Mouse (Mus musculus): ENCODE data around the gene Icmt. TPM values are rescaled to one million over a fixed set of nuclear protein-coding genes. Genes with fewer than 3 reads are reported as not detected.

Icmt gene
- polyA plus RNA-seq, 1 experiment from 2014 or later: 25.8 TPM

GRCm38 (mm10) chr4:152290385-152290784, 6.6 kb upstream of the Icmt start:
- no peak overlapping the region for H3K9ac ChIP-seq (ENCODE audit: low read length)
- H3K27ac ChIP-seq (ENCODE audit: low read depth): no peak overlapping the region
- no peak for DNase-seq (ENCODE audit: low spot score)
- H3K36me3 ChIP-seq (ENCODE audit: control insufficient read depth, insufficient read depth, low read length): no peaks in the 10 kb centered on the region
- ATAC-seq (replicated peaks; ENCODE audit: low FRiP score, low TSS enrichment, low read depth): no peak
- H3K4me2 ChIP-seq (ENCODE audit: low read length): peak overlapping the region; percentile 38
- under 1% methylated on average over 32 of the region's 39 CpGs for WGBS
- H3K27me3 ChIP-seq (replicated peaks; ENCODE audit: control insufficient read depth, insufficient read depth, low read length): peaks cover 70% of the 10 kb centered on the region
- peaks cover 14% of the 10 kb centered on the region for H3K4me1 ChIP-seq (replicated peaks; ENCODE audit: control insufficient read depth, insufficient read depth, low read length)
- H3K4me3 ChIP-seq (ENCODE audit: low read depth, low read length): peak overlapping the region; percentile 20
- no peaks in the 10 kb centered on the region for H3K9me3 ChIP-seq (ENCODE audit: control insufficient read depth, low read length)

GRCm38 (mm10) chr4:152290991-152291390, 6.0 kb upstream of the Icmt start:
- H3K36me3 ChIP-seq (ENCODE audit: control insufficient read depth, insufficient read depth, low read length): no peaks in the 10 kb centered on the region
- 34% methylated on average over 11 of the region's 11 CpGs for WGBS
- H3K27ac ChIP-seq (ENCODE audit: low read depth): no peak overlapping the region
- no peak for ATAC-seq (replicated peaks; ENCODE audit: low FRiP score, low TSS enrichment, low read depth)
- DNase-seq (ENCODE audit: low spot score): no peak
- peaks cover 14% of the 10 kb centered on the region for H3K4me1 ChIP-seq (replicated peaks; ENCODE audit: control insufficient read depth, insufficient read depth, low read length)
- no peak overlapping the region for H3K9ac ChIP-seq (ENCODE audit: low read length)
- H3K9me3 ChIP-seq (ENCODE audit: control insufficient read depth, low read length): no peaks in the 10 kb centered on the region
- peaks cover 64% of the 10 kb centered on the region for H3K27me3 ChIP-seq (replicated peaks; ENCODE audit: control insufficient read depth, insufficient read depth, low read length)
- no peak overlapping the region for H3K4me3 ChIP-seq (ENCODE audit: low read depth, low read length)
- H3K4me2 ChIP-seq (ENCODE audit: low read length): no peak overlapping the region

- H3K9ac ChIP-seq (ENCODE audit: low read length): no peak within 1 kb of the TSS
- 27% methylated on average over 6 of the region's 6 CpGs for WGBS
- no peaks in the 10 kb centered on the region for H3K9me3 ChIP-seq (ENCODE audit: control insufficient read depth, low read length)
- ATAC-seq (replicated peaks; ENCODE audit: low FRiP score, low TSS enrichment, low read depth) (no peak), DNase-seq (ENCODE audit: low spot score) (no peak)
- no peak within 1 kb of the TSS for H3K27ac ChIP-seq (ENCODE audit: low read depth)
- peaks cover 14% of the 10 kb centered on the region for H3K4me1 ChIP-seq (replicated peaks; ENCODE audit: control insufficient read depth, insufficient read depth, low read length)
- H3K36me3 ChIP-seq (ENCODE audit: control insufficient read depth, insufficient read depth, low read length): no peaks in the 10 kb centered on the region
- H3K4me2 ChIP-seq (ENCODE audit: low read length): peak within 1 kb of the TSS; percentile 38
- peaks cover 58% of the 10 kb centered on the region for H3K27me3 ChIP-seq (replicated peaks; ENCODE audit: control insufficient read depth, insufficient read depth, low read length)
- H3K4me3 ChIP-seq (ENCODE audit: low read depth, low read length): peak within 1 kb of the TSS; percentile 20
These were observed 5.5 kb upstream of the Icmt start, which contains the start of gene Hes3 for GRCm38 (mm10) chr4:152291562-152291961. Hes3 (minus strand) TSS chr4:152291662.

GRCm38 (mm10) chr4:152292102-152292765, 4.8 kb upstream of the Icmt start:
- Histone ChIP-seq H3K9me3 (ENCODE audit: control insufficient read depth, low read length) (no peaks in the 10 kb centered on the region), H3K4me3 (ENCODE audit: low read depth, low read length) (no peak overlapping the region), H3K4me1 (replicated peaks; ENCODE audit: control insufficient read depth, insufficient read depth, low read length) (peaks cover 14% of the 10 kb centered on the region), H3K36me3 (ENCODE audit: control insufficient read depth, insufficient read depth, low read length) (no peaks in the 10 kb centered on the region), H3K27ac (ENCODE audit: low read depth) (no peak overlapping the region), H3K4me2 (ENCODE audit: low read length) (no peak overlapping the region; the same call in 1 of the 2 replicates), H3K27me3 (replicated peaks; ENCODE audit: control insufficient read depth, insufficient read depth, low read length) (peaks cover 52% of the 10 kb centered on the region), H3K9ac (ENCODE audit: low read length) (no peak overlapping the region)
- 15% methylated on average over 12 of the region's 12 CpGs for WGBS
- DNase-seq (ENCODE audit: low spot score): no peak
- no peak for ATAC-seq (replicated peaks; ENCODE audit: low FRiP score, low TSS enrichment, low read depth)

- no peak for DNase-seq (ENCODE audit: low spot score)
- ATAC-seq (replicated peaks; ENCODE audit: low FRiP score, low TSS enrichment, low read depth): no peak
- peaks cover 25% of the 10 kb centered on the region for H3K4me1 ChIP-seq (replicated peaks; ENCODE audit: control insufficient read depth, insufficient read depth, low read length)
- no peaks in the 10 kb centered on the region for H3K9me3 ChIP-seq (ENCODE audit: control insufficient read depth, low read length)
- H3K4me3 ChIP-seq (ENCODE audit: low read depth, low read length): no peak overlapping the region
- H3K36me3 ChIP-seq (ENCODE audit: control insufficient read depth, insufficient read depth, low read length): no peaks in the 10 kb centered on the region
- 48% methylated on average over 10 of the region's 10 CpGs for WGBS
- H3K9ac ChIP-seq (ENCODE audit: low read length): no peak overlapping the region
- H3K27me3 ChIP-seq (replicated peaks; ENCODE audit: control insufficient read depth, insufficient read depth, low read length): peaks cover 37% of the 10 kb centered on the region
- 0 out of 2 replicates have a peak overlapping the region, but pooled peaks have one; percentile 4 for H3K27ac ChIP-seq (ENCODE audit: low read depth)
- no peak overlapping the region for H3K4me2 ChIP-seq (ENCODE audit: low read length)
These were observed 2.7 kb upstream of the Icmt start for GRCm38 (mm10) chr4:152294188-152294929.

GRCm38 (mm10) chr4:152295916-152296315, 1.1 kb upstream of the Icmt start:
- H3K9me3 ChIP-seq (ENCODE audit: control insufficient read depth, low read length): no peaks in the 10 kb centered on the region
- H3K4me2 ChIP-seq (ENCODE audit: low read length): no peak overlapping the region
- no peak for DNase-seq (ENCODE audit: low spot score)
- H3K27ac ChIP-seq (ENCODE audit: low read depth): no peak overlapping the region
- WGBS: 33% methylated on average over 4 of the region's 4 CpGs
- H3K36me3 ChIP-seq (ENCODE audit: control insufficient read depth, insufficient read depth, low read length): peaks cover 13% of the 10 kb centered on the region
- H3K9ac ChIP-seq (ENCODE audit: low read length): no peak overlapping the region
- H3K4me3 ChIP-seq (ENCODE audit: low read depth, low read length): no peak overlapping the region
- H3K4me1 ChIP-seq (replicated peaks; ENCODE audit: control insufficient read depth, insufficient read depth, low read length): peaks cover 17% of the 10 kb centered on the region
- H3K27me3 ChIP-seq (replicated peaks; ENCODE audit: control insufficient read depth, insufficient read depth, low read length): peaks cover 22% of the 10 kb centered on the region
- ATAC-seq (replicated peaks; ENCODE audit: low FRiP score, low TSS enrichment, low read depth): no peak

- WGBS: 12% methylated on average over 8 of the region's 8 CpGs
- no peaks in the 10 kb centered on the region for H3K9me3 ChIP-seq (ENCODE audit: control insufficient read depth, low read length)
- H3K4me2 ChIP-seq (ENCODE audit: low read length): peak overlapping the region; percentile 52
- peaks cover 17% of the 10 kb centered on the region for H3K4me1 ChIP-seq (replicated peaks; ENCODE audit: control insufficient read depth, insufficient read depth, low read length)
- H3K27me3 ChIP-seq (replicated peaks; ENCODE audit: control insufficient read depth, insufficient read depth, low read length): peaks cover 17% of the 10 kb centered on the region
- H3K9ac ChIP-seq (ENCODE audit: low read length): peak overlapping the region; percentile 25
- H3K4me3 ChIP-seq (ENCODE audit: low read depth, low read length): peak overlapping the region; percentile 95
- ATAC-seq (replicated peaks; ENCODE audit: low FRiP score, low TSS enrichment, low read depth): no peak
- peak overlapping the region; percentile 51; the same call in 1 of the 2 replicates for H3K27ac ChIP-seq (ENCODE audit: low read depth)
- H3K36me3 ChIP-seq (ENCODE audit: control insufficient read depth, insufficient read depth, low read length): peaks cover 15% of the 10 kb centered on the region
- DNase-seq (ENCODE audit: low spot score): no peak
These were observed 656 bp upstream of the Icmt start for GRCm38 (mm10) chr4:152296371-152296770.

- H3K36me3 ChIP-seq (ENCODE audit: control insufficient read depth, insufficient read depth, low read length): peaks cover 29% of the 10 kb centered on the region
- DNase-seq (ENCODE audit: low spot score) (no peak), ATAC-seq (replicated peaks; ENCODE audit: low FRiP score, low TSS enrichment, low read depth) (no peak)
- H3K27ac ChIP-seq (ENCODE audit: low read depth): no peak overlapping the region
- no peak overlapping the region; the same call in 1 of the 2 replicates for H3K9ac ChIP-seq (ENCODE audit: low read length)
- H3K9me3 ChIP-seq (ENCODE audit: control insufficient read depth, low read length): no peaks in the 10 kb centered on the region
- H3K27me3 ChIP-seq (replicated peaks; ENCODE audit: control insufficient read depth, insufficient read depth, low read length): peaks cover under 1% of the 10 kb centered on the region; the same call in 1 of the 2 replicates
- 80% methylated on average over 14 of the region's 14 CpGs for WGBS
- peaks cover 10% of the 10 kb centered on the region for H3K4me1 ChIP-seq (replicated peaks; ENCODE audit: control insufficient read depth, insufficient read depth, low read length)
- H3K4me2 ChIP-seq (ENCODE audit: low read length): no peak overlapping the region
- H3K4me3 ChIP-seq (ENCODE audit: low read depth, low read length): no peak overlapping the region
These were observed 1.8 kb downstream of the Icmt start for GRCm38 (mm10) chr4:152298836-152299235.
